Mouse (Mus musculus) C2C12 (cell line): ENCODE results near the gene Pcare.

Experiments
- CEBPB ChIP-seq: IDR thresholded peaks from one replicate; pipeline ENCODE4 v1.6.1; 2011; ENCODE audit warnings: low read depth, mild to moderate bottlenecking, control low read depth, moderate library complexity
- CTCF ChIP-seq: IDR thresholded peaks from one replicate; pipeline ENCODE4 v1.5.1; 2011; ENCODE audit not compliant: control insufficient read depth, insufficient read depth, insufficient read length
- MAX ChIP-seq: IDR thresholded peaks from one replicate; pipeline ENCODE4 v1.6.1; 2011; ENCODE audit warnings: mild to moderate bottlenecking, control low read depth
- MYOD1 ChIP-seq: IDR thresholded peaks from one replicate; pipeline ENCODE4 v1.6.1; 2011; ENCODE audit warnings: low read depth; ENCODE audit not compliant: control insufficient read depth, insufficient read length
- USF1 ChIP-seq: IDR thresholded peaks from one replicate; pipeline ENCODE4 v1.6.1; 2011; ENCODE audit warnings: low read depth, mild to moderate bottlenecking, control low read depth, moderate library complexity

DNA sequence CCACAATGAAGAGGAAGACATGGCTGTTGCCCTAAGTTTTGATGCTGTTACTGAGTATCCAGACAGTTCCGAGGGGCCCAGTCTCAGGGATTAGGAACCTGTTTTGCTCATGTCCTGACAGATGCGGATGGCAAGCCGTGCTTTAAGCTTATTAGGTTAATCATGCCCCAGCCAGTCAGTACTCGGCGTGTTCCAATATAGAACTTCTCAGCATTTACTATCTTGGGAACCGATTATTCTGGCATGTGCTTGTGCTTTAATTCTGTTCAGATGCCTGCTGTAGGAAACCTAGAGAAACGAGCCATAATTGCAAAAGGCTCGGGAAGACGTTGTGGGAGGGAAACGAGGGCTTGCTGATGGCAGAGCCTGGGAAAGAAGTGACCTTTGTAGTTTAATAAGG is at the start of gene Pcare:
- no peak for TF ChIP-seq USF1
- no peak for TF ChIP-seq CTCF
- no peak for TF ChIP-seq MYOD1
- TF ChIP-seq MAX = no peak
- TF ChIP-seq CEBPB = no peak
